Mouse (Mus musculus): ENCODE data around the gene Tmcc2. TPM values are rescaled to one million over a fixed set of nuclear protein-coding genes. Genes with fewer than 3 reads are reported as not detected.

Tmcc2 gene
- polyA plus RNA-seq, 1 experiment from 2014 or later, result 38.4 TPM

- H3K9me3 ChIP-seq, result no peaks in the 10 kb centered on the region
- no peaks in the 10 kb centered on the region; the same call in 1 of the 2 replicates for H3K4me1 ChIP-seq
- no peaks in the 10 kb centered on the region for H3K27me3 ChIP-seq (replicated peaks)
- no peak overlapping the region for H3K4me3 ChIP-seq
- no peak overlapping the region for H3K27ac ChIP-seq
- no peak overlapping the region for H3K4me2 ChIP-seq
- 83% methylated on average over 1 of the region's 1 CpGs for WGBS
- no peak overlapping the region for H3K9ac ChIP-seq
- no peaks in the 10 kb centered on the region for H3K36me3 ChIP-seq (replicated peaks)
- ATAC-seq (replicated peaks), result no peak
Observed at GRCm38 (mm10) chr1:132343656-132344055, 47.4 kb downstream of the Tmcc2 start.

- no peak overlapping the region for H3K4me3 ChIP-seq
- H3K4me2 ChIP-seq, result no peak overlapping the region
- 86% methylated on average over 2 of the region's 2 CpGs for WGBS
- no peak for ATAC-seq (replicated peaks)
- no peak overlapping the region for H3K27ac ChIP-seq
- no peak overlapping the region for H3K9ac ChIP-seq
- H3K27me3 ChIP-seq (replicated peaks), result no peaks in the 10 kb centered on the region
- no peaks in the 10 kb centered on the region for H3K9me3 ChIP-seq
- H3K4me1 ChIP-seq, result no peaks in the 10 kb centered on the region; the same call in 1 of the 2 replicates
- no peaks in the 10 kb centered on the region for H3K36me3 ChIP-seq (replicated peaks)
Observed at GRCm38 (mm10) chr1:132343191-132343590, 47.9 kb downstream of the Tmcc2 start.

DNA sequence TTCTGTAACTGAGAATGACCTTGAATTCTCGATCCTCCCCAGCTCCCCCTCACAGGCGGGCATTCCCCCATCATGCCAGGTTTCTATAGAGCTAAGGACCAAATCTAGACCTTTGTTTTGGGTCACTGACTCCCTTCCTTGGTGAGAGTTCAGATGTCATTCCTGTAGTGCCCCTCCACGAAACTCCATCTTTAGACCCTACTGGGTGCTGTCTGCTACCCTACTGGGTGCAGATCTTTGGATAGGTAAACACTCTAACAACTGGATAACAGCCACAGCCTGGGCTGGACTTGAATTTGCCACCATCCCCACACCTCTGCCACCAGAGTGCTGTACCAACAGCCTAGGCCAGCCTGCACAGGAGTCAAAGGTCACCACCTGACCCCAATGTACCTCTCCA lies 48.6 kb downstream of the Tmcc2 start:
- Histone ChIP-seq H3K9me3 (no peaks in the 10 kb centered on the region), H3K27ac (no peak overlapping the region), H3K36me3 (replicated peaks) (no peaks in the 10 kb centered on the region), H3K9ac (no peak overlapping the region), H3K4me2 (no peak overlapping the region), H3K4me3 (no peak overlapping the region), H3K27me3 (replicated peaks) (no peaks in the 10 kb centered on the region), H3K4me1 (no peaks in the 10 kb centered on the region; the same call in 1 of the 2 replicates)
- WGBS, result 70% methylated on average over 3 of the region's 3 CpGs
- no peak for ATAC-seq (replicated peaks)

- WGBS, result 62% methylated on average over 5 of the region's 5 CpGs
- ATAC-seq (replicated peaks), result no peak
- H3K4me2 ChIP-seq, result no peak overlapping the region
Observed at GRCm38 (mm10) chr1:132341731-132342501, 49.2 kb downstream of the Tmcc2 start.

DNA sequence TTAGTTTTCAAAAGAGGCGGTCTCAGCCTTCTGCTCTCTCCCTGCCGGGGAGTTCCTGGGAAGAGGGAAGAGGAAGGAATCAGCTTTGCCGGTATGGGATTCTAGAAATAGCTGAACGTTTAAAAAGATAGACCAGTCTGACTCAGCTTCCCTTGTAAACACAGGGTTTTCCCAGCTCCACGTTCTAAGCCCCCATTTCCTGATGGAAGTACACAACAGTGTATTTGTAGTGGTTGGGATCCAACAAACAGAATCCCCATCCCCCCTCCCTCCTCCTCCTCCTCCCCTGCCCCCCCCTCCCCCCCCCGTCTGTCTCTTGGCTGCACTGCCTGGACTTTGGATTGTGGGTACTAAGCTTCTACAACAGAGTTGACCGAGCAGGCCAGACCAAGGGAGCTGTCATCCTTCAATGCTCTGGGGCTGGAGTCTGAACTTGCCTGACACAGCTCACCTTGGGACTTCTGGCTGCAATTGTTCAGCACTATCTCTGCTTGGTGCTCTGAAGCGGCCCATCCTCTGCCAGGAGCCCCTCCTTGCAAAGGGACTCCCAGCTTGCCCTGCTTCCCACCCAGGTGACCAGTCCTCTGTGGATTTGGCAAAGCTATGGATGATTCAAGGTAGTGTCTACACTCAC lies 52.9 kb downstream of the Tmcc2 start:
- Histone ChIP-seq H3K4me3 (no peak overlapping the region), H3K27ac (no peak overlapping the region), H3K27me3 (replicated peaks) (no peaks in the 10 kb centered on the region), H3K9ac (no peak overlapping the region), H3K9me3 (no peaks in the 10 kb centered on the region), H3K36me3 (replicated peaks) (no peaks in the 10 kb centered on the region), H3K4me2 (no peak overlapping the region), H3K4me1 (peaks cover 24% of the 10 kb centered on the region)
- 52% methylated on average over 8 of the region's 8 CpGs for WGBS
- no peak for ATAC-seq (replicated peaks)

More at GRCm38 (mm10) chr1:132341731-132342501, 49.2 kb downstream of the Tmcc2 start:
- no peaks in the 10 kb centered on the region for H3K36me3 ChIP-seq (replicated peaks)
- no peaks in the 10 kb centered on the region for H3K4me1 ChIP-seq
- no peak overlapping the region for H3K9ac ChIP-seq
- no peaks in the 10 kb centered on the region for H3K27me3 ChIP-seq (replicated peaks)
- no peak overlapping the region for H3K4me3 ChIP-seq
- H3K9me3 ChIP-seq, result no peaks in the 10 kb centered on the region
- H3K27ac ChIP-seq, result no peak overlapping the region

DNA sequence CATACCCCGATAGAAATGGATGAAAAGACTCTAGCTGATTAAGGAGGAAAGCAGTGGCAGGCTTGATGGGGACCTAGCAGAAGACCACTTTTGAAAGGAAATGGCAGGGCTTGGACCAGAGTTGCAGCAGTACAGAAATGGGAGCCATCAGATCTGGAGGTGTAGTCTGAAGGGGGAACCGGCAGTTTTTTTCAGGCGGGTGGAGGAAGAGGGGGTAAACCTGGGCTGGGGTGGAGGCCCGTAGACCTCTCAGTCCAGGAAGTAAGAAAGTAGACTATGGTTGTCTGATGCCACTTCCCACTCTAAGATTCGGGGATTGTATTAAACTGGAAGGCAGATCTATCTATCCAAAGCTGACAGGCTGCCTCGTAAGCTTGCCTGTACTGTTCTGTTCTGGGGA lies 54.2 kb downstream of the Tmcc2 start:
- no peak overlapping the region for H3K4me2 ChIP-seq
- H3K4me1 ChIP-seq, result peaks cover 33% of the 10 kb centered on the region
- 0 out of 2 replicates have a peak, but pooled peaks cover under 1% of the 10 kb centered on the region for H3K36me3 ChIP-seq (replicated peaks)
- H3K9me3 ChIP-seq, result no peaks in the 10 kb centered on the region
- no peaks in the 10 kb centered on the region for H3K27me3 ChIP-seq (replicated peaks)
- ATAC-seq (replicated peaks), result no peak
- no peak overlapping the region for H3K9ac ChIP-seq
- H3K4me3 ChIP-seq, result no peak overlapping the region
- no peak overlapping the region for H3K27ac ChIP-seq
- 69% methylated on average over 6 of the region's 6 CpGs for WGBS

GRCm38 (mm10) chr1:132335378-132335965 lies 55.6 kb downstream of the Tmcc2 start:
- Histone ChIP-seq H3K4me2 (no peak overlapping the region), H3K9ac (no peak overlapping the region), H3K36me3 (replicated peaks) (0 out of 2 replicates have a peak, but pooled peaks cover 3% of the 10 kb centered on the region), H3K27me3 (replicated peaks) (no peaks in the 10 kb centered on the region), H3K27ac (0 out of 2 replicates have a peak overlapping the region, but pooled peaks have one; percentile 9), H3K9me3 (no peaks in the 10 kb centered on the region), H3K4me1 (peaks cover 39% of the 10 kb centered on the region), H3K4me3 (no peak overlapping the region)
- 23% methylated on average over 12 of the region's 12 CpGs for WGBS
- ATAC-seq (replicated peaks), result no peak

- no peak overlapping the region for H3K4me3 ChIP-seq
- H3K36me3 ChIP-seq (replicated peaks), result 0 out of 2 replicates have a peak, but pooled peaks cover 3% of the 10 kb centered on the region
- H3K4me1 ChIP-seq, result peaks cover 42% of the 10 kb centered on the region
- H3K27ac ChIP-seq, result peak overlapping the region; percentile 55
- 12% methylated on average over 6 of the region's 6 CpGs for WGBS
- no peak overlapping the region for H3K9ac ChIP-seq
- no peaks in the 10 kb centered on the region for H3K9me3 ChIP-seq
- no peak overlapping the region for H3K4me2 ChIP-seq
- 0 out of 2 replicates have a peak, but pooled peaks have one; percentile 7 for ATAC-seq (replicated peaks)
- no peaks in the 10 kb centered on the region for H3K27me3 ChIP-seq (replicated peaks)
Observed at GRCm38 (mm10) chr1:132334178-132334801, 56.8 kb downstream of the Tmcc2 start.

- ATAC-seq (replicated peaks), result peak; percentile 38; the same call in 1 of the 2 replicates
- no peaks in the 10 kb centered on the region for H3K27me3 ChIP-seq (replicated peaks)
- peaks cover 42% of the 10 kb centered on the region for H3K4me1 ChIP-seq
- H3K27ac ChIP-seq, result peak overlapping the region; percentile 55
- H3K4me2 ChIP-seq, result no peak overlapping the region
- 2% methylated on average over 4 of the region's 4 CpGs for WGBS
- H3K9ac ChIP-seq, result no peak overlapping the region
- H3K9me3 ChIP-seq, result no peaks in the 10 kb centered on the region
- H3K4me3 ChIP-seq, result no peak overlapping the region
- 0 out of 2 replicates have a peak, but pooled peaks cover 3% of the 10 kb centered on the region for H3K36me3 ChIP-seq (replicated peaks)
Observed at GRCm38 (mm10) chr1:132333675-132334141, 57.4 kb downstream of the Tmcc2 start.

GRCm38 (mm10) chr1:132333201-132333600 lies 57.9 kb downstream of the Tmcc2 start:
- no peaks in the 10 kb centered on the region for H3K9me3 ChIP-seq
- H3K27ac ChIP-seq, result peak overlapping the region; percentile 55
- ATAC-seq (replicated peaks), result no peak
- H3K4me2 ChIP-seq, result no peak overlapping the region
- 0 out of 2 replicates have a peak overlapping the region, but pooled peaks have one; percentile 7 for H3K9ac ChIP-seq
- no peak overlapping the region for H3K4me3 ChIP-seq
- peaks cover 42% of the 10 kb centered on the region for H3K4me1 ChIP-seq
- WGBS, result 11% methylated on average over 2 of the region's 2 CpGs
- 0 out of 2 replicates have a peak, but pooled peaks cover 3% of the 10 kb centered on the region for H3K36me3 ChIP-seq (replicated peaks)
- no peaks in the 10 kb centered on the region for H3K27me3 ChIP-seq (replicated peaks)

GRCm38 (mm10) chr1:132331283-132331682 lies 59.8 kb downstream of the Tmcc2 start:
- 81% methylated on average over 17 of the region's 17 CpGs for WGBS
- no peaks in the 10 kb centered on the region for H3K27me3 ChIP-seq (replicated peaks)
- no peak overlapping the region for H3K9ac ChIP-seq
- H3K27ac ChIP-seq, result no peak overlapping the region
- no peak overlapping the region for H3K4me3 ChIP-seq
- no peaks in the 10 kb centered on the region for H3K9me3 ChIP-seq
- no peak for ATAC-seq (replicated peaks)
- H3K4me2 ChIP-seq, result no peak overlapping the region
- H3K4me1 ChIP-seq, result peaks cover 58% of the 10 kb centered on the region
- 0 out of 2 replicates have a peak, but pooled peaks cover 3% of the 10 kb centered on the region for H3K36me3 ChIP-seq (replicated peaks)

DNA sequence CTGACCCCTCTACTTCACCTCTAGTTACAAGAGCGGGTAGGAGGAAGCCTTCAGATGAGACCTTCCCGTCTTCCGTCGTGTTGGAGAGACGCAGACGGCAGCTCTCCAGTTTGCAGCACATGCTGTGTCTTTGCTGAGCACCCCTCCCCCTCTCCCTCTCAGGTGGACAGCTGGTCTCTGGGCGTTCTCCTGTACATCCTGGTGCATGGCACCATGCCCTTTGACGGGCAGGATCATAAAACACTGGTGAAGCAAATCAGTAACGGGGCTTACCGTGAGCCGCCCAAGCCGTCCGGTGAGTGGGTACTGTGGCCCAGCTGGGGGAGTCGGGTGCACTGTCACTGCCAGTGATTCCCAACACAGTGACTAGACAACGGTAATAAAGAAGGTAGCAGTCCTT lies 60.7 kb downstream of the Tmcc2 start:
- Histone ChIP-seq H3K4me2 (no peak overlapping the region), H3K9me3 (no peaks in the 10 kb centered on the region), H3K27ac (no peak overlapping the region), H3K36me3 (replicated peaks) (0 out of 2 replicates have a peak, but pooled peaks cover 3% of the 10 kb centered on the region), H3K4me1 (peaks cover 61% of the 10 kb centered on the region), H3K9ac (no peak overlapping the region), H3K27me3 (replicated peaks) (no peaks in the 10 kb centered on the region), H3K4me3 (no peak overlapping the region)
- no peak for ATAC-seq (replicated peaks)
- 43% methylated on average over 15 of the region's 15 CpGs for WGBS

Measured in midbrain, embryonic 15.5 days (tissue).